Mouse (Mus musculus) thymus, postnatal 10 days (tissue): ENCODE results near the gene Vps18.

Experiments
- DNase-seq, 2 experiments: peaks; one replicate each; pipeline ENCODE4 v3.0.0; 2021; ENCODE audit warnings: low spot score in 2 of 2

The Vps18 gene

DNA sequence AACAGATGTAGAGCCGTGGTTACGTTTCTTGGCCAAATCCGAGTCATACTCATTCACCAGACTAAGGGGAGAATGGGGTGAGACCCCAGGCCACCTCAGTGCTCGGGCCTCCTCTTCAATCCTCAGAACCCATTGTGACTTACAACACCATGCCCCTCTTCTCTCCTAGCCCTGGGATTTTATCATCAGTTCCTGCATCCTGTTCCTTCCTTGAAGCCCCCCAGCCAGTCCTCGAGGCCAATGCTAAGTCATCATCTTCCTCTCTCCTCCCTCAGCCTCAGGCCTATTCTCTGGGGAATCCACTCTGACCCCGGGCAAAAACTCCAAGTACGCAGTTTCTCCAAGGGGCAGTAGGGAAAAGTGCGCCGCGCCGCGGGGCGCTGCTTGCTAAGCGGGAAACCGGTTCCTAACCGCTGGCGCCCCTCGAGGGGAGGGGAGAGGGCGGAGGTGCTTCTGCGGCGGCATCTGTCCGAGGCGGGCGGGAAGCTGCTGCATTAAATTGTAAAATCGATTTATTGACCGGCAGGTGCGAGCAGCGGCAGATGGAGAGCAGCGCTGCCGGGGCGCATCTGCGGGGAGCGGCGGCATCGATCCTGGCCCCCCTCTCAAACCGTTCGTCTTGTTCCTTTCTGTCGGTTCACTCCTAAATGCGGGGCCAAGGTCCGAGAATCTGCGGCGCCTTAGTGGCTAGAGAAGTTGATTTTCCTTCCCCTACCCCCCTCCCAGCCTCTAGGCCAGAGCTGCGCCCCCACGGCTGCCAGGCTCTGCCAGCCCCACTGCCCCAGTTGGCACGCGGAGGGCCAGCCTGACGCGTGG is 33.4 kb downstream of the Vps18 start:
- DNase-seq, result no peak

DNA sequence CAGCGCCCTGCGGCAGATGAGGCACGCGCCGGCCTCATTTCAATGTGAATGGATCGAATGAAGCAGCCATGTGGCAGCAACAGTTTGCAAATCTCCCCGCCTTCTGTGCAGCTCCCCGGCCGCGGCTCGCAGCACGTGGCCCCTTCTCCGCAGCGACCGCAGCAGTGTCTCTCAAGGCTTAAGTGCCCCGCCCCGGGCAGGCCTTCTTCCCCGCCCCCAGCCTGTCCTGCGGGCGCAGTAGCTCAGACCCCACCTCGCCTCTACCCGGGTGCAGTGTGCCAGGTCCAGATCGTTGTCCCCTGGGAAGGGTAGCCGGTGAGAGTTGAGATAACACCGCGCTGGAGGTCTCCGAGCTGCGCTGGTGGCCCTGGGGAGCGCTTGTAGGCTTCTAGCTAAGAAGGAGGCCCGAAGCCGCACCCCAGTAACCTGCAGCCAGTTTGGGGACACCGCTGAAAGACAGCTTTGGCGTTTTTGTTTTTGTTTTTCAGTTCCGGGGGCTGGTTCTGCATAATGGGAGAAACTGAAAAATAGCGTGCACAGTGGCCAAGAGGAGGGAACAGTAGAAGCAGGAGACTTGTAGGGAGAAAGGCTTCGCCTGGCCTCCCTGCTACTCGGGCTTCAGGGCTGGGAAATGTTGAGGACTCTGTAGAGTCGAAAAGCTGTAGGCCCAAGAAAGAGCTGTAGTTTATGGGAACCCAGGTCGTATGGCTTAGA is 34.2 kb downstream of the Vps18 start:
- no peak for DNase-seq

GRCm38 (mm10) chr2:119323866-119324575 is 35.5 kb downstream of the Vps18 start:
- DNase-seq, result no peak

DNA sequence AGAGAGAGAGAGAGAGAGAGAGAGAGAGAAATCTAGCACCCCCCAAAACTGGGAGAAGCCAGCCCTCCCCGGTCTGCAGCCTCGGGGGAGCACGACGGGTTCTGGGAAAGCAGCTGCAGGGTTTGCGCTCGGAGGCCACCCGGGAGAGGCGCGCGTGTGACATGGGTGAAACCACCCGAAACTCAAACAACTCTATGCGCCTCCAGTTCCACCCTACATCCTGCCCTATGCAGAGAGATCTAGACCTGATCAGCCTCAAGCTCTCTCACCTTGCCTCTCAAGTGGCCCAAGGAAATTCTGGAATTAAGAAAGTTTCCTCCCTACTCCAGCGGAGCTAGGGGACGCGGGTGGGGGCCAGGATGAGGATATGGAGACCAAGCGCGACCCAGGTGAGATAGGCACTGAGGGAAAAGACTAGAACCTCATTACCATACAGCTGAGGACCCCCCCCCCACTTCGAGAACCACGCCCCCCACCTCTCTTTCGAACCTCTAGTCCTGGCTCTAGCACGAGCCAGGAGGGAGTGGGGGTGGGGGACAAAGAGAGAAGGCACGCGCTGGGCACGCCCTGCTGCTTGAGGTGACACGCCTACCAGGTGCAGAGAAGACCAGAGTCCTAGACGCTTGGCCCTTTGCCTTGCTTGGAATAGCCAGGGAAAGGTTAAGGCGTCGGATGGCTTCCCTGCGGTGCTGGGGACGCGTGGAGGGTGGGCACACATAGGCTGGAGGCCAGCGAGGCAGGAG is 36.2 kb downstream of the Vps18 start:
- DNase-seq, result peak in 1 of 2 experiments; percentile 27

GRCm38 (mm10) chr2:119325568-119326143 is 37.1 kb downstream of the Vps18 start, which contains the start of gene Dll4:
Gene Dll4, plus strand, starts transcription at chr2:119325784.
- DNase-seq, result no peak

GRCm38 (mm10) chr2:119326161-119327101 is 37.9 kb downstream of the Vps18 start:
- DNase-seq, result no peak

GRCm38 (mm10) chr2:119327102-119327480 is 38.6 kb downstream of the Vps18 start:
- peak in 1 of 2 experiments; percentile 62 for DNase-seq

GRCm38 (mm10) chr2:119327942-119328526 is 39.5 kb downstream of the Vps18 start:
- DNase-seq, result no peak

DNA sequence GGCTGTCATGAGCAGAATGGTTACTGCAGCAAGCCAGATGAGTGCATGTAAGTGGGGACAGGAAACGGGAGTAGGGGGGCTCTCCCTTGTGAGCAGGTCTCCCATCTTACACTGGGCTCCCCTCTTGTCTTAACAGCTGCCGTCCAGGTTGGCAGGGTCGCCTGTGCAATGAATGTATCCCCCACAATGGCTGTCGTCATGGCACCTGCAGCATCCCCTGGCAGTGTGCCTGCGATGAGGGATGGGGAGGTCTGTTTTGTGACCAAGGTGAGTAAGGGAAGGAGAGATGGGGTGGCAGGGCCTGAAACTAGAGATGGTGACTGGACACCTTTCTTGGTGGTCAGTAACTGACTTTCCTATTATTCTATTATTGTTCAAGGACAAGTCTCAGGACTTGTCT is 40.0 kb downstream of the Vps18 start:
- DNase-seq, result no peak

GRCm38 (mm10) chr2:119329123-119329817 is 40.7 kb downstream of the Vps18 start:
- no peak for DNase-seq

DNA sequence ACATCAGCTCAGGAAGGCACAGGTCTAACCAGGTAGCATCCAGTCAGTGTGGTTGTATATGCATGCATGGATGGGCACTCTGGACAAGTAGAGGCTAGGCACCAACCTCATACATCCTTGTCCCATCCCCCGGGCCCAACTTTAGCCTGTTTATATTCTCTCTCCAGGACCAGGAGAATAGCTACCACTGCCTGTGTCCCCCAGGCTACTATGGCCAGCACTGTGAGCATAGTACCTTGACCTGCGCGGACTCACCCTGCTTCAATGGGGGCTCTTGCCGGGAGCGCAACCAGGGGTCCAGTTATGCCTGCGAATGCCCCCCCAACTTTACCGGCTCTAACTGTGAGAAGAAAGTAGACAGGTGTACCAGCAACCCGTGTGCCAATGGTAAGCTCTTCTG is 42.3 kb downstream of the Vps18 start:
- no peak for DNase-seq

- DNase-seq, result no peak
Measured at GRCm38 (mm10) chr2:119332177-119332661, 43.7 kb downstream of the Vps18 start.

GRCm38 (mm10) chr2:119334135-119334534 is 45.6 kb downstream of the Vps18 start:
- no peak for DNase-seq

DNA sequence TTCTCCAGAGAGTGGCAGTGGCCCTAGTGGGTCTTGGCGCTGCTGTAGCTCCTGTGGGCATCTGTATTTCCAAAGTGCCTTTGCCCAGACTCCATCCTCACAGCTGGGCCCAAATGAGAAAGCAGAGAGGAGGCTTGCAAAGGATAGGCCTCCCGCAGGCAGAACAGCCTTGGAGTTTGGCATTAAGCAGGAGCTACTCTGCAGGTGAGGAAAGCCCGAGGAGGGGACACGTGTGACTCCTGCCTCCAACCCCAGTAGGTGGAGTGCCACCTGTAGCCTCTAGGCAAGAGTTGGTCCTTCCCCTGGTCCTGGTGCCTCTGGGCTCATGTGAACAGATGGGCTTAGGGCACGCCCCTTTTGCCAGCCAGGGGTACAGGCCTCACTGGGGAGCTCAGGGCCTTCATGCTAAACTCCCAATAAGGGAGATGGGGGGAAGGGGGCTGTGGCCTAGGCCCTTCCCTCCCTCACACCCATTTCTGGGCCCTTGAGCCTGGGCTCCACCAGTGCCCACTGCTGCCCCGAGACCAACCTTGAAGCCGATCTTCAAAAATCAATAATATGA is 46.5 kb downstream of the Vps18 start:
- no peak for DNase-seq

DNA sequence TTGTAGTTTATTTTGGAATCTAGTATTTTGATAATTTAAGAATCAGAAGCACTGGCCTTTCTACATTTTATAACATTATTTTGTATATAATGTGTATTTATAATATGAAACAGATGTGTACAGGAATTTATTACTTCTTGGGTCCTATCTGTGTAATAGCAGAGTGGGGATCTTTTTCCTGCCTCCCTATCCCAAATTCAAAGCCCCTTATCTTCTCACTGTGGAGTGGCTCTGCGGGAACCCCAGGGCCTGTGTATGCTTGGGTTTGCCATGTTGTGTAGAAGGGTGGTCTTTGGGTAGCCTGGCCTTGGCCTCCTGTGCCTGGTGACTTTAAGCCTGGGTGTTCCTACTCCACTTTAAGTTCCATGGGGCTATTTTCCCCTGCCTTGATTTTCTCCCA is 47.0 kb downstream of the Vps18 start:
- no peak for DNase-seq

DNA sequence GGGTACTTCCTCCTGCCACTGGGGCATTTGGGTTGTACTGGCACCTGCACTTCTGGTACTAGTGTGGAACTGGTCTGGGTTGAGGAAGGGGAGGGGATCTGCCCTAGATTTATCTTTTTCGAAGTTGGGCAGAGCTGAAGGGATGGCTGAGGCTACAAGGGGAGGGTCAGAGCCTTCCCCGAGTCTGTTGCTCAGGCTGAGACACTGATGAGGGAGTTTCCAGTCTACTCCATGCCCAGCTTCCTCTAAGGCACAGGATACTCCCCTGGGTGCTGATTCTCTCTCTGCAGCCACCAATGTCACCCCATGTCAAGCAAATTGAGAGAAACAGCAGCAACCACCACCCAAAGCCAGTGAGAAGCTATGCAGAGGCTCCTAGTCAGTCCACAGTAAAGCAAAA is 47.5 kb downstream of the Vps18 start:
- DNase-seq, result no peak

DNA sequence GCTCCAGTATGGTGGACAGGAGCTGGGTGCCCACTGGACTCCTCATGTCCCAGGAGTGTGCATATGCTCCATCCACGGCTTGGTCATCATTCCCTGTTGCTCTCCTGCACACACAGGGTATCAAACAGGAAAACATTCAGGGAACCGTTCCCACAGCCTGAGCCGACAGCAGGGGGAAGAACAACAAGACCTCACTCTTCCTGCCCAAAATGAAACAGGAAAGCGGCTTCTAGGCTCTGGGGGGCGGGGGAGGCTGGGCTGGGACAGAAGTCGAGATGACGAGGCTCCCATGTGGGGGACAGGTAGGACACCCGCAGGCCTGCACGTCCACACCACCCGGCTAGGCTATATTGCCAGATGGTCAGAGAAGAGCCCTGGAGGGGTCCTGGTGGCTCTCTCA is 47.9 kb downstream of the Vps18 start:
- DNase-seq, result no peak

DNA sequence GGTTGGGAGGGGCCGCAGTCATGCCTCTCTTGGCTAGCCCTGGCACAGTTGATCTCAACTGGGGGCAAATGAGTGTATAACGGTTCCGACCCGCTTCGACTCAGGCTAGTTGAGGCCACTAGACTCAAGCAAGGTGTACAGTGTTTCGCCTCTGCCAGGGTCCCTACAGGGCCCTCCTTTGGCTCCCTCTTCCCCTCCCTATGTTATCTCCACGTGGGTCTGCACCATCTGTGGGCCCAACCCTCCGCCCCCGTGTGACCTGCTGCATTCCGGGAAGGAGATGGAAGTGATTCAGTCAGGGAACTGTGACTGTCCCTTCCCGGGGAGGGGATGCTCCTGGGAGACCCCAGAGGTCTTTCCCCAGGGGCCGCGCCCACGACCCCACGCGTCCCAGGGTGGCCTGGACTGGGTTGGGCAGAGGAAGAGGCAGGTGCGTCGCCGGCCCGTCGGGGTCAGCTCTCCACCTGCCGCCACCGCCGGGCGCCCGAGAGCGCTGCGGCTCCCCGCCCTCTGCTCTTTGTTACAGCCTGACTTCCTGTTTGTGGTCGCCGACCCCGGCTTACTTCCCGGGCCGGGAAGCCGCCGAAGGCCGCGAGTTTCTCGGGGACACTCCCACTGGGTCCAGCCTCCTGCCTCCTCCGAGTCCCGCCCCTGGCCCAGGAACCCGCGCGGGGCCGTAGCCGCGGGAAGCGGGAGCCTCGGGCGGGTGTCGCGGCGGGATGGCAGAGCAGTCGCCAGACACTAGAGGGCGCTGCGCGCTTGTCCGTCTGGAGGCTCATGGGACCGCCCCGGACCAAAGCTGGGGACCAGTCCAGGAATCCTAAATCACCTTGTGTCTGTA is 49.1 kb downstream of the Vps18 start:
- peak; percentile 68 to 80 for DNase-seq
